Mouse (Mus musculus): Measurements from ENCODE around the gene Shb. TPM values are rescaled to one million over a fixed set of nuclear protein-coding genes. Genes with fewer than 3 reads are reported as not detected.

Shb gene
- polyA plus RNA-seq, 1 experiment from 2014 or later = 4.9 TPM

DNA sequence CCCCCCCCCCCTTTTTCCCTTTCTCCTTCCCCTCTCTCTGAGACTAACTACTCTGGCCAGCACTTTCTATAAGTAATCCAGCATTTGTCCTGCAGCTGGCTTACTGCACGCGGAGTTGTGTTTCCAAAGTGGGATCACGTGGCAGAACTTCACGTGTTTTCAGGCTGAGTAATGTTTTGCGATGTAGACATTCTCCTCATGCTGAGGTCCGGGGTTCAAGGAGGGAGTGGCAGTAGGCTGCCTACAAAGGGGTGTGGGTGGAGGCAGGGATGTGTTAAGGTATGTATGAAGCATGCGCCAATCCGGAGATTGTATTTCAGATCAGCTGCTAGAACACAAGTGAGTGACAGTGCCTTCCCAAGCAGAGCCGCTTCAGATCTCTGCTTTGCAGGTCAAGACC, 72.9 kb downstream of the Shb start:
- H3K27me3 ChIP-seq = no peaks in the 10 kb centered on the region
- H3K27ac ChIP-seq = no peak overlapping the region
- peaks cover 24% of the 10 kb centered on the region for H3K36me3 ChIP-seq
- ATAC-seq (replicated peaks; ENCODE audit: low FRiP score) = peak; percentile 70
- H3K4me1 ChIP-seq = peaks cover 45% of the 10 kb centered on the region
- no peaks in the 10 kb centered on the region for H3K9me3 ChIP-seq (replicated peaks)
- H3K4me3 ChIP-seq (replicated peaks) = no peak overlapping the region
- WGBS = 26% methylated on average over 9 of the region's 9 CpGs
- no peak overlapping the region for H3K4me2 ChIP-seq
- no peak overlapping the region for H3K9ac ChIP-seq

DNA sequence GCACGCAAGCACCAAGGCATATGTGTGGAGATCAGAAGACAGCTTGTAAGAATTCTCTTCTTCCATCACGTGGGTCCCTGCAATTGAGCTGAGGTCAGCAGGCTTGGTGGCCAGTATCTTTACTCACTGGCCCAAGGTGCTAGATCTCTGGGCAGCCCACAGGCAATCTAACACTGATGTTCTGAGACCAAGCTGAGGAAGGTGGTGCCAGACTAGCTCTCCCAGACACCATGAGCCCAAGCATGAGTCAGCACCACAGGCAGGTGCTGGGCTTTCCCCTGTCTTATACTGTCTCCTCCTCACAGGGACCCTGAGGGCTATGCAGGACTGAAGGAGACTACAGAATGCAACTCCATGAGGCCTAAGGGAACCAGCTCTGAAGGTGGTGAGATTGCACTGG, 74.7 kb downstream of the Shb start:
- no peak for ATAC-seq (replicated peaks; ENCODE audit: low FRiP score)
- H3K9ac ChIP-seq = no peak overlapping the region
- 85% methylated on average over 2 of the region's 2 CpGs for WGBS
- no peak overlapping the region for H3K4me2 ChIP-seq
- no peak overlapping the region for H3K27ac ChIP-seq
- peaks cover 24% of the 10 kb centered on the region for H3K36me3 ChIP-seq
- no peak overlapping the region for H3K4me3 ChIP-seq (replicated peaks)
- H3K4me1 ChIP-seq = peaks cover 57% of the 10 kb centered on the region
- no peaks in the 10 kb centered on the region for H3K27me3 ChIP-seq
- H3K9me3 ChIP-seq (replicated peaks) = no peaks in the 10 kb centered on the region

DNA sequence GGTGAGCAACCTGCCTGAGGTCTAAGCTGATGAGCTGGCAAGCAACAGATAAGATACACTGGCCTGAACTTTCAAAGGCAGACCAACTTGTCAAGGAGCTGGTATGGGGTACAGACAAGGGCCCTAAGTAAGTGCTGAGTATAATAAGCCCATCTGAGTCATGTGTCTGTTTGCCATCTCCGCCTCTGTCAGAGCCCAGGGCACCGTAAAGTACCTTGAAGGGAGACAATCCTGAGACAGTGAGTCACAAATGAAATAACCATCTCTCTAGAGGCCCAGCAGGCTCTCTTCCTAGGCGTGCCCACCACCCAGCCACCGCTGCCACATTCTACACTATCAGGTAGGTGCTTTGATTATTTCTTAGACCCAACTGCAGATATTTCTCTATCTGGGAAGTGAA, 77.3 kb downstream of the Shb start:
- Histone ChIP-seq H3K27me3 (no peaks in the 10 kb centered on the region), H3K9ac (no peak overlapping the region), H3K4me1 (peaks cover 61% of the 10 kb centered on the region), H3K27ac (no peak overlapping the region), H3K4me2 (no peak overlapping the region), H3K4me3 (replicated peaks) (no peak overlapping the region), H3K9me3 (replicated peaks) (no peaks in the 10 kb centered on the region), H3K36me3 (peaks cover 24% of the 10 kb centered on the region)
- 88% methylated on average over 4 of the region's 4 CpGs for WGBS
- ATAC-seq (replicated peaks; ENCODE audit: low FRiP score) = no peak

DNA sequence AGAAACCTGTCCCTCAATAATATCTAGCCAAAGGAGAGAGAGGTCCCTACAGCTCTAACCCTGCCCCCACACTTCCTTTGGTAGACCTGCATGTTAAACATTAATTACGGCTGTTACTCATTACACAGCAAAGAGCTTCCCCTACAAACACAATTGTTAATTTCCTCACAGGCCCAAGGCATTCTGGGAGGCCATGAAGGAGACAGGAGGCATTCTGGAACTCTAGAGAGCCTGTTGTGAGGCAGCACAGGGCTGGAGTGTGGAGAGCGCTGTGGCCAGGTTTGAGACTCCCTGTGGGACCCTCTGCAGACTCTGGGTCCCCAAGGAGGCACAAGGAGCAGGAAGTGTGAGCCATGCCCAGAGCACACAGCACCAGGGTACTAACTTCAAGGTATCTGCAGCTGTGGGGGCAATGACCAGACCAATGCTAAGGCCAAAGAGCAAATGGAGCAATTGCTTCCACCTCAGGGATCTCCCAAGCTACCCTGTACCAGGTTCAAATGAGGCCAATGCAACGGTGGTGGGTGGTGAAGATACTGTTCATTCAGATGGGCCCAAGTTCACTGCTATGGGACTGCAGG, 78.9 kb downstream of the Shb start:
- H3K27me3 ChIP-seq = no peaks in the 10 kb centered on the region
- no peaks in the 10 kb centered on the region for H3K9me3 ChIP-seq (replicated peaks)
- peaks cover 60% of the 10 kb centered on the region for H3K4me1 ChIP-seq
- peaks cover 24% of the 10 kb centered on the region for H3K36me3 ChIP-seq
- H3K4me3 ChIP-seq (replicated peaks) = no peak overlapping the region
- 47% methylated on average over 3 of the region's 3 CpGs for WGBS
- ATAC-seq (replicated peaks; ENCODE audit: low FRiP score) = peak; percentile 79
- peak overlapping the region; percentile 37 for H3K4me2 ChIP-seq
- 0 out of 2 replicates have a peak overlapping the region, but pooled peaks have one; percentile 19 for H3K9ac ChIP-seq
- H3K27ac ChIP-seq = peak overlapping the region; percentile 94

DNA sequence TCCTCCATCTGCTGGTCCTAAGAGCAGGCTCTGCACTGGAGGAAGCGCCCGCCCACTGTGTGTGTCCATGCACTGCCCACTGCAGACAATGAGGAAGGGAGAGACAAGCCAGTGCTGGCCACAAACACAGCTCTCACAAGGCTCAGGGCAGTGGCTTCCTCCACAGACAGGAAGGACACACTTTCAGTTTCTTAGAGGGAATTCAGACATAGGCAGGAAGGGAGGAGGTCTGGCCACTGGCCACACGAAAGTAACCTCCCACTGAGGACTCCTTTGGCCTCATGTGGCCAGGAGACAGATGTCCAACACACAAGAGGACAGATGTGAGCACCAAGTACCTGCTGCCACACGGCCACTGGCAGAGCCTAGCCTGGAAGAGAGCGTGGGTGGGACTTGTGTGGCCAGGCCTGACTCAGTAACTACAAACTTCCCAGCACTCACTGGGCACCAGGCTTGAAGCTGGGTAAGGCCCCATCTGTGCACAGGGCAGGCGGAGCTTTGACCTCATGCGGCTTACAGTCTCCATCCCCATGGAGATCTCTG, 79.6 kb downstream of the Shb start:
- Histone ChIP-seq H3K9me3 (replicated peaks) (no peaks in the 10 kb centered on the region), H3K4me3 (replicated peaks) (no peak overlapping the region), H3K27me3 (no peaks in the 10 kb centered on the region), H3K4me2 (peak overlapping the region; percentile 37), H3K36me3 (peaks cover 20% of the 10 kb centered on the region), H3K4me1 (peaks cover 60% of the 10 kb centered on the region), H3K9ac (no peak overlapping the region), H3K27ac (peak overlapping the region; percentile 94)
- ATAC-seq (replicated peaks; ENCODE audit: low FRiP score) = peak; percentile 84
- 40% methylated on average over 7 of the region's 7 CpGs for WGBS

DNA sequence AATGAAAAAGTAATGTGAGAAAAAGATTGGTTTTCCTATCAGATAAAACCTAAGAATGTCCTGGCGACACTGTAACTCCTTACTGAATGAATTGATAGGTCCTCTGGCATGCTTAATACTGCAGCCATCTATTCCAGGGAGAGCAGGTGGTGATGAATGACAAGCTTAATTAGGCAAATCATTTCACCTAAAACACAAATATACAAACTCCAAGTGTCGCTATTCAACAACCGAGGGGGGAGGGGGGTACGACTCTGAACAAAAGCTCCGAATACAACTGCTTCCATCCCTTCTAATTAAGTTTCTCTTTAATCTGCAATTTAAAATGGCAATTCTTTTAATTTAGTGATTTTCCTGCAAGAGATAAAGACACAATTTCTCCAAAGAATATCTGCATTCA, 83.3 kb downstream of the Shb start:
- no peak overlapping the region for H3K9ac ChIP-seq
- no peaks in the 10 kb centered on the region for H3K27me3 ChIP-seq
- H3K27ac ChIP-seq = no peak overlapping the region
- no peak for ATAC-seq (replicated peaks; ENCODE audit: low FRiP score)
- H3K4me1 ChIP-seq = peaks cover 53% of the 10 kb centered on the region
- H3K36me3 ChIP-seq = peaks cover 24% of the 10 kb centered on the region
- H3K9me3 ChIP-seq (replicated peaks) = no peaks in the 10 kb centered on the region
- H3K4me2 ChIP-seq = no peak overlapping the region
- WGBS = 74% methylated on average over 5 of the region's 5 CpGs
- H3K4me3 ChIP-seq (replicated peaks) = no peak overlapping the region

DNA sequence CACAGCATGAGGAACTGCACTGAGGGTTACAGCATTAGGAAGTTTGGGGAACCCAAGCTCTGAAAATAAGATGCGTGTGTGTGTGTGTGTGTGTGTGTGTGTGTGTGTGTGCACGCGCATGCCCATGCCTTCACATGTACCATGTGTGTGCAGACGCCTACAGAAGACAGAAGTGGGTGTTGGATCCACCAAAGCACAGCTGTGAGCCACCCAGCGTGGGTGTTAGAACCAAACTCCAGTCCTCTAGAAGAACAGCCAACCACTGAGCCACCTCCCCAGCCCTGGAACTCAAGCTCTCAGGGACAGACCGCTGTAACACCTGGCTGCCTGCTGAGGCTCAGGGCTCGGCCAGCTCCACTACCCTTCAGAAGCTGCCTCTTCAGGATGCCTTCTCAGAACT, 83.8 kb downstream of the Shb start:
- Histone ChIP-seq H3K27me3 (no peaks in the 10 kb centered on the region), H3K9ac (0 out of 2 replicates have a peak overlapping the region, but pooled peaks have one; percentile 14), H3K4me3 (replicated peaks) (no peak overlapping the region), H3K9me3 (replicated peaks) (no peaks in the 10 kb centered on the region), H3K4me1 (peaks cover 48% of the 10 kb centered on the region), H3K4me2 (no peak overlapping the region), H3K27ac (no peak overlapping the region), H3K36me3 (peaks cover 29% of the 10 kb centered on the region)
- 87% methylated on average over 7 of the region's 7 CpGs for whole genome bisulfite sequencing
- no peak for ATAC-seq (replicated peaks; ENCODE audit: low FRiP score)

DNA sequence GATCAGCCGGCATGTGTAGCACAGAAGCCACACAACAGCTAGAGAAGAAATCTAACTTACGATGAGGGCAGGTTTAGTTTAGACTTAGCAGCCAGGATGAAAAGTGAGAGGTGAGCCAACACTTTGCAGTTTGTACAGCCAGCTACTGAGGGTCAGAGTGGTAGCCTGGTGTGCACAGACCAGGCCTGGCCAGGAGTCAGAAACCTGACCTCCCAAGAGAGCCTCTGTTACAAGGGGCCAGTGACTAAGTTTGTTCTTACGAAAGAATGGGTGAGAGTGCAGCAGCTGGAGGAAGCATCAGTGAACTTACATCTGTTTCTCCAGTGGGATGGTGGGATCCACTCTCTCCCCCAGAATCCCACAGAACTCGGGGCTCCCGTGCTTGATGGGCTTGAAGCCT, 85.1 kb downstream of the Shb start:
- Histone ChIP-seq H3K36me3 (peaks cover 37% of the 10 kb centered on the region), H3K27me3 (no peaks in the 10 kb centered on the region), H3K27ac (no peak overlapping the region), H3K4me2 (no peak overlapping the region), H3K4me1 (peaks cover 35% of the 10 kb centered on the region), H3K9ac (no peak overlapping the region), H3K9me3 (replicated peaks) (no peaks in the 10 kb centered on the region), H3K4me3 (replicated peaks) (no peak overlapping the region)
- ATAC-seq (replicated peaks; ENCODE audit: low FRiP score) = no peak
- 89% methylated on average over 5 of the region's 5 CpGs for WGBS

DNA sequence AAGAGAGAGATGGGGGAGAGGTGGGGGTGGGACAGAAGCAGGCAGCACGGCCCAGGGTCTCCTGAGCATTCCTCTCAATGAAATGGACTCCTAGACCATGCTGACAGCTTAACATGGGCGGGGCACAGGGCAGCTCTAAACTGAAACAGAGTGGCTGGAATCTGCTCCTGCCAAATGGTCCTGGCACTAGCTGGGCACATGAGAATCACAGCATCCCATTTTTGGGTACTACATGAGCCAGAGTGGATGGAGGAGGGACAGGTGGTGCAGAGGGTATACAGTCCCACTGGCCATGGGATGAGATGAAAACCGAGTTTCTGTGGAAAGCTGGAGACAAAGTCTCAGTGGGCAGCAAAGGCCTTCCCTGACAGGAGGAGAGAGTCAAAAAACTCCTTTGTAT, 87.0 kb downstream of the Shb start:
- no peak overlapping the region for H3K9ac ChIP-seq
- H3K9me3 ChIP-seq (replicated peaks) = no peaks in the 10 kb centered on the region
- WGBS = 76% methylated on average over 3 of the region's 3 CpGs
- no peak overlapping the region for H3K4me2 ChIP-seq
- no peaks in the 10 kb centered on the region for H3K27me3 ChIP-seq
- ATAC-seq (replicated peaks; ENCODE audit: low FRiP score) = no peak
- no peak overlapping the region for H3K4me3 ChIP-seq (replicated peaks)
- no peak overlapping the region for H3K27ac ChIP-seq
- H3K36me3 ChIP-seq = peaks cover 39% of the 10 kb centered on the region
- H3K4me1 ChIP-seq = peaks cover 16% of the 10 kb centered on the region

DNA sequence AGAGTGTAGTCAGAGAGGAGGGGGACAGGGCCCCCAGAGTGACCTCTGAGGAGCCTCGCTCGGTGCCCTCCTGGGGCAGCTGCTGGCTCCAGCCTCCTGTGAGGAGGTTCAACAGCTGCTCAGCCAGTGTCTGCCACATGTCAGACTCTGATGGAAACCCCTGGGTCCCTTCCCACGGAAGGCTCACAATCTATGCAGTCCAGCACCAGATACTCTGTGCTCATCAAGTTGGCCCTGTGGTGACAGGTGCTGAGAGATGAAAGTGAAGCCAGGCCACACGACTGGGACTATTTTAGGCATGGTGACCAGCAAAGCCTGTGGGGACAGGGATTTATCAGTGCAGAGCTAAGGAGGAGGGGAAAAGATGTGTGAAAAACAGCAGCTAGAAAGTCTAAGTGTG, 87.5 kb downstream of the Shb start:
- no peaks in the 10 kb centered on the region for H3K9me3 ChIP-seq (replicated peaks)
- peaks cover 43% of the 10 kb centered on the region for H3K36me3 ChIP-seq
- 41% methylated on average over 4 of the region's 4 CpGs for WGBS
- no peak overlapping the region for H3K27ac ChIP-seq
- no peak for ATAC-seq (replicated peaks; ENCODE audit: low FRiP score)
- H3K9ac ChIP-seq = no peak overlapping the region
- no peak overlapping the region for H3K4me3 ChIP-seq (replicated peaks)
- H3K4me2 ChIP-seq = no peak overlapping the region
- no peaks in the 10 kb centered on the region for H3K27me3 ChIP-seq
- H3K4me1 ChIP-seq = peaks cover 14% of the 10 kb centered on the region; the same call in 1 of the 2 replicates

DNA sequence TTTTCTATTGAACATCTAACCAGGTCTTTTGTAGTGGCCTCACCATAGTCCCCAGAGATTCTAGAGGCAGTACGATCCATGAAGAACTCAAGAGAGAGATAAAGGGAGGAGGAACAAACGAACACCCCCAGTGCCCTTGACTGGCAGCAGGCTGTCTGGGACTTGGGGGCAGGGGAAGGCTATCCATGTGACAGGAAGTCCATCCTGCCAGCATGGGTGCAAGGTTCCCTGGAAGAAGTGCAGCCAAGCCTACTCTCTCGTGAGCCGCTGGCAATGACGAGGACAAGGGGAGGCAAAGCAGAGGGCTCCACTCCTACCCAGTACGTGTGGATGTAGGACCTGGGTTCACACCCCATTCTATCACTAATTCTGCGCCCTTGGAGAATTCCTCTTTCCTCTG, 88.6 kb downstream of the Shb start:
- H3K36me3 ChIP-seq = peaks cover 45% of the 10 kb centered on the region
- 82% methylated on average over 7 of the region's 7 CpGs for WGBS
- H3K27me3 ChIP-seq = no peaks in the 10 kb centered on the region
- no peak overlapping the region for H3K4me2 ChIP-seq
- no peak overlapping the region for H3K27ac ChIP-seq
- no peak for ATAC-seq (replicated peaks; ENCODE audit: low FRiP score)
- H3K9me3 ChIP-seq (replicated peaks) = no peaks in the 10 kb centered on the region
- H3K4me3 ChIP-seq (replicated peaks) = no peak overlapping the region
- no peak overlapping the region for H3K9ac ChIP-seq
- H3K4me1 ChIP-seq = peaks cover 18% of the 10 kb centered on the region

DNA sequence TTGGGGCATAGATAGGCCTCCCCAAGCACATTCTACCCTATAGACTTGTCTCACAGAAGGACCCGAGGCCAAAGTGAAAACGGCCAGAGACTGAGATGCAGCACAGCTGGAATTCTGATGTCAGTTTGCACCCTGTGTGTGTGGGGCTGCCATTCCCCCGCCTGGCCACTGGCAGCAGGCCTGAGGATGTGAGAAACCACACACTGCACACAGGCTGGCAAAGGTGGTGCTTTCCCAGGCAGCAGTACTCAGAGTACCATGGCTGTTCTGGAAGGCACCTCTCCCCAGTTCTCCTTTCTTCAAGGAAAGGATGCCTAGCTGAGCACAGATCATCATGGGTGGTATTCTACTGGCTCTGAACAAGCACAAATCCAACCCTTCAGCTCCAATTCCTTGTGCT, 90.0 kb downstream of the Shb start:
- no peak for ATAC-seq (replicated peaks; ENCODE audit: low FRiP score)
- Histone ChIP-seq H3K27me3 (no peaks in the 10 kb centered on the region), H3K36me3 (peaks cover 45% of the 10 kb centered on the region), H3K4me1 (peaks cover 27% of the 10 kb centered on the region), H3K9me3 (replicated peaks) (no peaks in the 10 kb centered on the region), H3K27ac (no peak overlapping the region), H3K4me3 (replicated peaks) (no peak overlapping the region), H3K9ac (no peak overlapping the region), H3K4me2 (no peak overlapping the region)
- WGBS = 62% methylated on average over 3 of the region's 3 CpGs

DNA sequence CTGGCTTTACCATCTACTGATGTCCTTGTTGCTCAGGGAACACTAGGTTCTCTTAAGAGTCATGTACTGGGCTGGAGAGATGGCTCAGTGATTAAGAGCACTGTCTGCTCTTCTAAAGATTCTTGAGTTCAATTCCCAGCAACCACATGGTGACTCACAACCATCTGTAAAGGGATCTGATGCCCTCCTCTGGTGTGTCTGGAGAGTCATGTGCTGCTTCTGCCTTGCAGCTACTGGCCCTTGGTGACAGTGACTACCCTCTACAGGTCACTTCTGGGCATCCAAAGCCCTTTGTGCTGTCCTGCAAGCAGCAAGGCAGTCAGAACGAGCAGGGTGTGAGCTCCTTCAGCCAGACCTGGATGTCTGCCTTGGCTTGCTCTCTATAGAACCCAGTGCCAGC, 90.5 kb downstream of the Shb start:
- Histone ChIP-seq H3K9me3 (replicated peaks) (no peaks in the 10 kb centered on the region), H3K4me3 (replicated peaks) (no peak overlapping the region), H3K9ac (no peak overlapping the region), H3K27me3 (no peaks in the 10 kb centered on the region), H3K27ac (no peak overlapping the region), H3K4me1 (peaks cover 31% of the 10 kb centered on the region), H3K36me3 (peaks cover 45% of the 10 kb centered on the region), H3K4me2 (no peak overlapping the region)
- 71% methylated on average over 1 of the region's 1 CpGs for WGBS
- ATAC-seq (replicated peaks; ENCODE audit: low FRiP score) = no peak
